Mouse (Mus musculus) limb, embryonic 14.5 days (tissue): ENCODE data around the gene Yipf1. TPM values are rescaled to one million over a fixed set of nuclear protein-coding genes. Genes with fewer than 3 reads are reported as not detected.
A peak's percentile ranks its signal among the peaks of the same experiment; 100 is the strongest.
"Not testable (repeated sequence)": the region's sequence is repeated elsewhere in the genome, so short reads cannot be mapped to it uniquely, and the experiment has no call there.

Experiments used
- ATAC-seq: fragments of 200-750 bp; cut with Nextera tagmentation; 2 replicates; pipeline ENCODE4 v1.8.0; 2017; ENCODE audit warnings: low read depth, moderate number of reproducible peaks, moderate TSS enrichment; ENCODE audit not compliant: low FRiP score
- DNase-seq: peaks from one replicate; pipeline ENCODE4 v3.0.0-alpha.2; 2015; ENCODE audit warnings: low spot score
- H3K27ac ChIP-seq: fragments of 300-500 bp; sonication (generic); replicated peaks from 2 replicates; pipeline ENCODE4 v1.5.1; 2014; ENCODE audit warnings: low read depth, mild to moderate bottlenecking, low read length, moderate library complexity, mixed read lengths
- H3K27me3 ChIP-seq: fragments of 300-500 bp; sonication (generic); 2 replicates; pipeline ENCODE4 v1.6.1; 2014; ENCODE audit warnings: low read length, mixed read lengths; ENCODE audit not compliant: control insufficient read depth, insufficient read depth
- H3K36me3 ChIP-seq: fragments of 300-500 bp; sonication (generic); 2 replicates; pipeline ENCODE4 v1.6.1; 2014; ENCODE audit warnings: mild to moderate bottlenecking, low read length, moderate library complexity, mixed read lengths; ENCODE audit not compliant: control insufficient read depth, insufficient read depth
- H3K4me1 ChIP-seq: fragments of 300-500 bp; sonication (generic); 2 replicates; pipeline ENCODE4 v1.6.1; 2014; ENCODE audit warnings: antibody characterized with exemption, low read length, mixed read lengths; ENCODE audit not compliant: control insufficient read depth, insufficient read depth
- H3K4me2 ChIP-seq: fragments of 300-500 bp; sonication (generic); replicated peaks from 2 replicates; pipeline ENCODE4 v1.6.1; 2014; ENCODE audit warnings: low read depth, mild to moderate bottlenecking, low read length, moderate library complexity; ENCODE audit not compliant: severe bottlenecking
- H3K4me3 ChIP-seq: fragments of 300-500 bp; sonication (generic); replicated peaks from 2 replicates; pipeline ENCODE4 v1.5.1; 2014; ENCODE audit warnings: low read length
- H3K9ac ChIP-seq: fragments of 300-500 bp; sonication (generic); 2 replicates; pipeline ENCODE4 v1.6.1; 2014; ENCODE audit warnings: mild to moderate bottlenecking, low read depth, low read length, moderate library complexity; ENCODE audit not compliant: severe bottlenecking
- H3K9me3 ChIP-seq: fragments of 300-500 bp; sonication (generic); 2 replicates; pipeline ENCODE4 v1.6.1; 2016; ENCODE audit warnings: low read length; ENCODE audit not compliant: control insufficient read depth
- POLR2A ChIP-seq: fragments of 200-500 bp; IDR thresholded peaks from 2 replicates; pipeline ENCODE4 v1.8.0; 2012; ENCODE audit warnings: inconsistent platforms, mild to moderate bottlenecking, moderate library complexity, borderline replicate concordance; ENCODE audit not compliant: insufficient read depth, insufficient read length; ENCODE audit errors: extremely low read depth
- WGBS: fragments of 180-500 bp; shearing (Covaris S2); extraction: QIAGEN DNeasy Blood & Tissue Kit; methylation state at CpG from one replicate; pipeline ENCODE4 v1.1.7; 2014; 5-methylcytosine and 5-hydroxymethylcytosine counted together
- polyA plus RNA-seq, 2 experiments: library from polyadenylated mRNA; depleted of rRNA in 1 of 2; stranded (reverse) in 1 of 2; unstranded in 1 of 2; fragments of >200 nt; fragmentation: Nextera tagmentation in 1 of 2; extraction: Ambion mirVana in 1 of 2; gene quantifications; 2 replicates each; pipeline versions ENCODE4 v1.2.1 to v1.2.3; 2012 to 2014

The Yipf1 gene
- polyA plus RNA-seq, 2 experiments: 35.8 to 55.2 TPM

DNA sequence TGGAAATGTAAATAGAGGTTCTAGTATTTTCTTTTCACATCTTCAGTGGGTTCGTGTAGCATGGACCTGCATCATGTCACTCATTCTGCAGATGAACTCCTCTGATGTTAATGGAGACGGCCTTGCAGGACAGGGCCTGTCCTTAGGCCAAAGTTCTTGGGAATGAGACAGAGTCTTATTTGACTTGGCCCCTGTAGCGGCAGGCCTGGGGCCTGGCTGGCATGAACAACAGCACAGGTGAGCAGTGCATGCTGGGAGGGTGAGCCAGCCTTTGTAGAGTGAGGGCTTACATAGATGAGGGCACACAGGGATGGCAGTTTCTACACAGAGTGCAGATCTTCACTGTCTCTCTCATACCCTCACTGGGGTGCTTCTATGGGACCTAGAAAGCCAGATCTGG is 39.4 kb downstream of the Yipf1 start:
- TF ChIP-seq POLR2A: no peak
- DNase-seq: no peak
- Histone ChIP-seq H3K4me3 (no peak overlapping the region), H3K36me3 (peaks cover 13% of the 10 kb centered on the region; the same call in 1 of the 2 replicates), H3K27me3 (no peaks in the 10 kb centered on the region), H3K4me2 (no peak overlapping the region), H3K4me1 (0 out of 2 replicates have a peak, but pooled peaks cover 3% of the 10 kb centered on the region), H3K27ac (no peak overlapping the region), H3K9ac (no peak overlapping the region), H3K9me3 (no peaks in the 10 kb centered on the region)
- ATAC-seq: no peak
- WGBS: 81% methylated on average over 3 of the region's 3 CpGs

DNA sequence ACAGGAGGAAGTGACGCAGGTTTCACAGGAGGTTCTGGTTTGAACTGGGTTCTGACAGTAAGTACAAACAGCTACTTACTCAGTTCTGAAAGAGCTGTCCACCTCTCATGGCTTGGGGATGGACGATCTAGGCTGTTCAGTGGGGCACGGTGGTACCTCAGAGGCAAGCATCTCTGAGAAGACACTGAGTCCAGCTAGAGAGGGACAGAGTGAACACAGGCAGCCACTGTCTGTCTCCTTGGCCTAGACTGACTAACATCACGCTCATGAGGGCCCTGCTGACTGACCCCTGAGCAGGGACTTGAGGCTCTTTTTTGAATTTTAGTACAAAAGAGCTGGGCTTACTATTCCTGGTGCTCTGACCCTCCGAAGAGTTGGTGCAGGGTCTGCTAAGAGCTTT is 40.0 kb downstream of the Yipf1 start:
- Histone ChIP-seq H3K4me1 (no peaks in the 10 kb centered on the region), H3K36me3 (peaks cover 13% of the 10 kb centered on the region; the same call in 1 of the 2 replicates), H3K9ac (no peak overlapping the region), H3K4me2 (no peak overlapping the region), H3K4me3 (no peak overlapping the region), H3K27ac (no peak overlapping the region), H3K9me3 (no peaks in the 10 kb centered on the region), H3K27me3 (no peaks in the 10 kb centered on the region)
- no peak for TF ChIP-seq POLR2A
- 69% methylated on average over 5 of the region's 5 CpGs for WGBS
- no peak for DNase-seq
- no peak for ATAC-seq

DNA sequence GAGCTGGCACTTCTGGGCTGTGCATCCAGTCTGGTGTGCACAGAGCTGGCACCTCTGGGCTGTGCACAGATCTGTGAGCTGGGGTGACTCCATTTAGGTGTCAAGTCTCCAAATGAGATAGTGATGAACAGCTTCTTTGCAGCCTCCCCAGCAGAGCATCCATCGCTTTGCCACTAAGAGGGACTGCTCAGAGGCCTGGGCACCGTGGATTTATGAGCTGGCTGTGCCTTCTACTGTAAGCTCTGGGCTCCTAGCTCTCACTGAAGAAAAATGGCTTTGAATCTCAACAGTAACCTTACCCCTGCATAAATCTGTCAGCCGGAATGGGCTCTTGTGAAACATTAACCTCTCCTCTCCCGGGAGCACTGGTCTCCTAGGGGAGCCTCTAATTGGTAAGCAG is 40.4 kb downstream of the Yipf1 start:
- Histone ChIP-seq H3K27ac (no peak overlapping the region), H3K27me3 (no peaks in the 10 kb centered on the region), H3K4me2 (no peak overlapping the region), H3K4me3 (no peak overlapping the region), H3K36me3 (peaks cover 14% of the 10 kb centered on the region), H3K4me1 (no peaks in the 10 kb centered on the region), H3K9me3 (no peaks in the 10 kb centered on the region), H3K9ac (0 out of 2 replicates have a peak overlapping the region, but pooled peaks have one; percentile 25)
- DNase-seq: no peak
- no peak for TF ChIP-seq POLR2A
- no peak for ATAC-seq
- 4% methylated on average over 4 of the region's 4 CpGs for WGBS

DNA sequence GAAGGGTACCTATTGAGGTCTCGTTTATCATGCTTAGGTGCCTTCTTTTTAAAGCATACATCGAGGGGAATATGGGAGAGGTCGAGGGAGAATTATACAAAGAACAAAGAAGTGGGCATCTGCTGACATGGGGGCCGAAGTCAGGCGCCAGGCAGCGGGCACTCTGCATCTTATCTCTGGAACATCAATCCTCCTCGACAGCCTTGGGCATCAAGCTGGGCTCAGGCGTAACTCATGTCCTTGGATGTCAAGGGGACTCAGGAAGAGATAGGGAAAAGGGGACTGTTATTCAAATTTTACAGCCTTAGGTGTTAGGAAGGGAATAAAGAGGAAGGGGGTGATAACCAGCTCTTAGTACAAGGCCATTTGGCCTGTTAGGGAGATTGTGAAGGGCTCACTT is 43.0 kb downstream of the Yipf1 start:
- not testable (repeated sequence) for DNase-seq, H3K27me3 ChIP-seq, H3K4me3 ChIP-seq, ATAC-seq, H3K9me3 ChIP-seq, H3K36me3 ChIP-seq, H3K4me1 ChIP-seq, H3K9ac ChIP-seq, H3K27ac ChIP-seq, H3K4me2 ChIP-seq
- WGBS: 43% methylated on average over 8 of the region's 8 CpGs

DNA sequence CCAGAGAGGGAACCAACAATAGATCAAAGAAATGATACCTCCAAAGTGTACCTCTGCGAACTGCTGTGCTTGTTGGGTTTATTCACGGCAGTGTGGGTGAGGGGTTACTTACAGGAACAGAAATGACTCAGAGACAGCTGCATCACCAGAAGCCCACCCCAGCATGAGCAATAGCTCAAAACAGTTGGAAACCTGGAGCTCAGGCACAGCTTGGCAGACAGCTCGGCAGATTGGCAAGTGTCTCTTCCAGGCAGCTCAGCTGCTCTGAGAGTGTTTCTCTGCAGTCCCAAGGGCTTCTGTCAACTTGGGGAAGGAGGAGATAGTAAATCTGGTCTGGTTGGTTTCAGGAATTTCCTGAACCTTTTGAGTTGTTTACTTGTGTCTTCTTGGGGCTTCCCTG is 44.3 kb downstream of the Yipf1 start:
- DNase-seq (no peak), ATAC-seq (no peak)
- Histone ChIP-seq H3K27ac (no peak overlapping the region), H3K4me2 (no peak overlapping the region), H3K4me3 (no peak overlapping the region), H3K27me3 (no peaks in the 10 kb centered on the region), H3K36me3 (peaks cover 5% of the 10 kb centered on the region; the same call in 1 of the 2 replicates), H3K4me1 (no peaks in the 10 kb centered on the region), H3K9me3 (no peaks in the 10 kb centered on the region), H3K9ac (no peak overlapping the region)
- no peak for TF ChIP-seq POLR2A
- WGBS: 89% methylated on average over 3 of the region's 3 CpGs
